Mouse (Mus musculus): ENCODE results near the gene Bcas3. TPM values are rescaled to one million over a fixed set of nuclear protein-coding genes. Genes with fewer than 3 reads are reported as not detected.

The Bcas3 gene
- polyA plus RNA-seq, 1 experiment from 2014 or later, result 29.7 TPM

DNA sequence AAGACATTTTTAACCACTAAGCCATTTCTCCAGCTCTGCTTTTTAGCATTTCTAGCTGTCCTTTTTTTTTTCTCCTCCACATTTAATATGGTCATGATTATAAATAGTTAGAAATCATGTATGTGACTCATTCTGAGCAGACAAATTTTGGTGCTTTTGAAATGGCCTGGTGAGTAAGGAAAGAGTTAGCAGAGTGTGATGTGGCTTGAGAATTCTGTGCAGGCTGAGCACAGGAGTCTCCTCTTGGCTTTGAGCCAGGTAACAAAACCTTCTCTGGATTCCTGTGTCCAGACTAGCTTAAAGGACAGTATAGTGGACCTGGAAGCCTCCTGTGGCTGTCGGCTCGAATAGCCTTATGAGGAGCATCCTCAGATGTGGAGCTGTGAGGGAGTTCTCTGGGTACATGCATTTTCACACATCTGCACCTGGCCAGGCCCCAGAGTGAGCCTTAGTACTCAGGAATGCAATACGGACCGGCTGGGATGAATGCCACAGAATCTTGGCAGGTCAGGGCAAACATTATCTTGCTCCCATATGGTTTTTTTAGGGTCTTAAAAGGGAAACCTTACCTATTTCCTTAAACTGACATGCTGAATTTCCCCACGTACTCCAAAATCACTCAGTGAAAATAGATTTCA is 256.5 kb downstream of the Bcas3 start:
- Histone ChIP-seq H3K36me3 (ENCODE audit: control insufficient read depth, insufficient read depth, low read length) (no peaks in the 10 kb centered on the region), H3K27me3 (replicated peaks; ENCODE audit: control insufficient read depth, insufficient read depth, low read length) (no peaks in the 10 kb centered on the region), H3K4me1 (ENCODE audit: control insufficient read depth, insufficient read depth, low read depth, low read length) (no peaks in the 10 kb centered on the region), H3K9me3 (ENCODE audit: control insufficient read depth, low read length) (no peaks in the 10 kb centered on the region), H3K9ac (ENCODE audit: low read depth, low read length) (no peak overlapping the region), H3K4me3 (ENCODE audit: low read length) (no peak overlapping the region), H3K4me2 (ENCODE audit: low read length) (no peak overlapping the region), H3K27ac (ENCODE audit: low read depth, low read length) (no peak overlapping the region)
- no peak for ATAC-seq
- WGBS, result 70% methylated on average over 5 of the region's 5 CpGs

DNA sequence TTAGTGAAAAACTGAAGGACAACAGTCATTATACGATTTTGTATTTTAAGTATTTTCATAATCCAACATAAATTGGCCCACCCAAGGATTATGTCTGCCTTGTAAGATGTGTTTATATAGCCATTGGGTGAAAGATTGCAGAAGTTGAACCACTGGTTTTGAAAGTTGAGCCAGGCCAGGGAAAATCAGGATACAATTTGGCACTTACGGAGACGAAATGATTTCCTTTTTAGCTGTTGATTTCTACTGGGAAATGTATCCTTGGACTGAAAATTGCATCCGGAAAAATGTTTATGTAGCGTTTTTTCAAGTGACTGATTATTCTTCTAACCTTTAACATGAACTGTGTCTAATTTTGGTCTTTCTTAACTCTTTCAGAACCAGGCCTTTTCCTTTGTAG is 260.1 kb downstream of the Bcas3 start:
- Histone ChIP-seq H3K27me3 (replicated peaks; ENCODE audit: control insufficient read depth, insufficient read depth, low read length) (no peaks in the 10 kb centered on the region), H3K9ac (ENCODE audit: low read depth, low read length) (no peak overlapping the region), H3K4me3 (ENCODE audit: low read length) (no peak overlapping the region), H3K27ac (ENCODE audit: low read depth, low read length) (no peak overlapping the region), H3K9me3 (ENCODE audit: control insufficient read depth, low read length) (no peaks in the 10 kb centered on the region), H3K36me3 (ENCODE audit: control insufficient read depth, insufficient read depth, low read length) (no peaks in the 10 kb centered on the region), H3K4me2 (ENCODE audit: low read length) (no peak overlapping the region), H3K4me1 (ENCODE audit: control insufficient read depth, insufficient read depth, low read depth, low read length) (no peaks in the 10 kb centered on the region)
- no peak for ATAC-seq
- 72% methylated on average over 5 of the region's 5 CpGs for WGBS

DNA sequence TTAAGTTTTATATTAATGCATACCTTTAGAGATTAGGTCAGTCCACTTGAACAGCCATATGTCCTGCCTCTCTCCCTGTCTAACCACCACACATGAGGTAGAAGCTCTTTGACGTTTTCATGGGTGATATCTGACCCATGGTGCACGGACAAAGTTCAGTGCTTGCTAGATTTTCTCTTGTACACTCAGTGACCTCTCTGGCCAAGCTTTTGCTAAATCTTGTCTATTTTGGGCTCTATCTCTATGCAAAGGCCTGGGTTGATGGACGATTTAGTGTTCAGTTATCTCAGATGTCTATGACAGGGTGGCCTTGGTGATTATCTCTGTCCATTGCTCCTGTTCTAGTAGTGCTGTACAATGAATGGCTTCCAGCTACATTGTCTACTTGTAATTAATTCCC is 260.6 kb downstream of the Bcas3 start:
- 79% methylated on average over 3 of the region's 3 CpGs for WGBS

DNA sequence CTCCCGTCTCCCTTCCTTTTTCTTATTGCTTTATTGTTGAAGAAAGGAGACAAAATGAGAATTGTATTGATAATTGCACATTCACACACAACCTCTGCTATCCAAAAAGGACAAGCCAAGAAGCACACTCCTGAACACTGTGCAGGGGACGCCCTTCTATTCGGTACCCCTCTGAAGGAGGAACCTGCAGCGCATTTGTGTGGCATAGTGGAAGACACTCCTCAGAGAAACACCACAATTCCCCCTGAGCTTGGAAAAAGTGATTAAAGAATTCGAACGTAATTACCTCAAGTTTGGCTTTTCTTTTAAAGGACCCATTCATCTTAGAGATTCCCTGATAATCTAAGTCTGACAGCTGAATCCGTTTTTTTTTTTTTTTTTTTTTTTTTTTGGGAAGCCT is 261.5 kb downstream of the Bcas3 start:
- no peaks in the 10 kb centered on the region for H3K27me3 ChIP-seq (replicated peaks; ENCODE audit: control insufficient read depth, insufficient read depth, low read length)
- H3K27ac ChIP-seq (ENCODE audit: low read depth, low read length), result no peak overlapping the region
- H3K4me3 ChIP-seq (ENCODE audit: low read length), result no peak overlapping the region
- no peak overlapping the region for H3K4me2 ChIP-seq (ENCODE audit: low read length)
- no peaks in the 10 kb centered on the region for H3K9me3 ChIP-seq (ENCODE audit: control insufficient read depth, low read length)
- no peak for ATAC-seq
- no peak overlapping the region for H3K9ac ChIP-seq (ENCODE audit: low read depth, low read length)
- 77% methylated on average over 7 of the region's 7 CpGs for WGBS
- no peaks in the 10 kb centered on the region for H3K36me3 ChIP-seq (ENCODE audit: control insufficient read depth, insufficient read depth, low read length)
- H3K4me1 ChIP-seq (ENCODE audit: control insufficient read depth, insufficient read depth, low read depth, low read length), result no peaks in the 10 kb centered on the region

More for the DNA sequence above, 260.6 kb downstream of the Bcas3 start:
- H3K36me3 ChIP-seq (ENCODE audit: control insufficient read depth, insufficient read depth, low read length), result no peaks in the 10 kb centered on the region
- no peaks in the 10 kb centered on the region for H3K4me1 ChIP-seq (ENCODE audit: control insufficient read depth, insufficient read depth, low read depth, low read length)
- H3K9me3 ChIP-seq (ENCODE audit: control insufficient read depth, low read length), result no peaks in the 10 kb centered on the region
- H3K4me2 ChIP-seq (ENCODE audit: low read length), result no peak overlapping the region
- no peak overlapping the region for H3K4me3 ChIP-seq (ENCODE audit: low read length)
- ATAC-seq, result no peak
- H3K9ac ChIP-seq (ENCODE audit: low read depth, low read length), result no peak overlapping the region
- no peak overlapping the region for H3K27ac ChIP-seq (ENCODE audit: low read depth, low read length)
- H3K27me3 ChIP-seq (replicated peaks; ENCODE audit: control insufficient read depth, insufficient read depth, low read length), result no peaks in the 10 kb centered on the region

DNA sequence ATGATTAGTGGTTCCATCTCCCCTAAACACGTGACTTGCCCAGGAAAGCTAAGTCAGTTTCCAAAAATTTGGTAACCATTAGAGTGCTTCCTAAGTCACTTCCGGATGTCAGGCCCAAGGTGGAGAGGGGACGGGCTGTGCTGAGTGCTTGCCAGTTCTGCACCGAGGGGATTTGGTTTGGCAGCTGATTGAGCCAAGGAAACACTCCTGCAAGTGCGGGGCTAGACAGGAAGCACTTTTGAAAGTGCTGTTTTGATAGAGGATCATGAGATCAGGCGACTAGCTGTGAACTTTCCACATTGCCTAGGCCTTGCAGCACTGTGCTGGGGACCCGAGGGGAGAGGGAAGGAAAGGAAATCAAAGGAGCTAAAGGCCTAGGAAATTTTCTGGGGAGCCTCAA is 262.5 kb downstream of the Bcas3 start:
- Histone ChIP-seq H3K27ac (ENCODE audit: low read depth, low read length) (no peak overlapping the region), H3K9ac (ENCODE audit: low read depth, low read length) (no peak overlapping the region), H3K9me3 (ENCODE audit: control insufficient read depth, low read length) (no peaks in the 10 kb centered on the region), H3K36me3 (ENCODE audit: control insufficient read depth, insufficient read depth, low read length) (no peaks in the 10 kb centered on the region), H3K4me3 (ENCODE audit: low read length) (no peak overlapping the region), H3K27me3 (replicated peaks; ENCODE audit: control insufficient read depth, insufficient read depth, low read length) (no peaks in the 10 kb centered on the region), H3K4me1 (ENCODE audit: control insufficient read depth, insufficient read depth, low read depth, low read length) (no peaks in the 10 kb centered on the region), H3K4me2 (ENCODE audit: low read length) (no peak overlapping the region)
- ATAC-seq, result no peak
- 66% methylated on average over 7 of the region's 7 CpGs for WGBS

DNA sequence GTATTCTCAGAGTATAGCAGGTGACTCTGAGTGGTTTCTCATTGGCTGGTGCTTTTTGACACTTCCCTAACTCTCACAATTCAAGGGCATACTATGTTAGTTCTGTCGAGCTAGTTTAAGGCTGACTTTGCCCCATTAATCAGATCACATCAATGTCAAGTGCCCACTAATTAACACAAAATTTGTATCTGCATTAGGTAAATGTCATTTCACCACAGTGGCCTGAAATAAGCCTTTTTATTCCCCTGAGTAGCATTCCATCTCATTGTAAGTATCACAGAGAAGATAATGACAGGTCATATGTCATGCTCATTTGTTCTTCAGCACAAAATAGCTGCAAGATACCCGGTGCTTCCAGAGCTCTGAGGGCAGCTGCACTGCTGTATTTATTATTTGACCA is 268.5 kb downstream of the Bcas3 start:
- no peak overlapping the region for H3K9ac ChIP-seq (ENCODE audit: low read depth, low read length)
- H3K27ac ChIP-seq (ENCODE audit: low read depth, low read length), result no peak overlapping the region
- 25% methylated on average over 2 of the region's 2 CpGs for WGBS
- H3K36me3 ChIP-seq (ENCODE audit: control insufficient read depth, insufficient read depth, low read length), result no peaks in the 10 kb centered on the region
- H3K4me3 ChIP-seq (ENCODE audit: low read length), result no peak overlapping the region
- ATAC-seq, result no peak
- no peaks in the 10 kb centered on the region for H3K9me3 ChIP-seq (ENCODE audit: control insufficient read depth, low read length)
- no peak overlapping the region for H3K4me2 ChIP-seq (ENCODE audit: low read length)
- no peaks in the 10 kb centered on the region for H3K27me3 ChIP-seq (replicated peaks; ENCODE audit: control insufficient read depth, insufficient read depth, low read length)
- peaks cover 3% of the 10 kb centered on the region; the same call in 1 of the 2 replicates for H3K4me1 ChIP-seq (ENCODE audit: control insufficient read depth, insufficient read depth, low read depth, low read length)

DNA sequence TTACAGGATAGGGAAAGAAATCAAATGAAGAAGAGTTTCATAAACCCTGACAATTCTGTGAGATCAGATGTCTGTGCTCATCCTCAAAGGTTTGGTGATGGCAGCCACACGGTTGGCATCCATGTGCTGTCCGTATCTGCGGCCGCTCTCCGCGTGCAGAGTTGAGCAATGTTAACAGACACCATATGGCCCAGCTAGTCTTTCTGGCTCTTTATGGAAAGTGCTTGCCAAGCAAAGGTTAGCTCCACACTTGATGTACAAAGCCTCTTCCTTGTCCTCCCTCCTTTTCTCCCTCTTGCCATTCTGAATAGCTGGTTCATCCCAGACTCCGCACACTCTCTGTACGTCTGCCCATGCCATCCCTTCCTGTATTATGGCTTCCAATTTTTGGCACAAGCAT is 269.0 kb downstream of the Bcas3 start:
- peaks cover 3% of the 10 kb centered on the region; the same call in 1 of the 2 replicates for H3K4me1 ChIP-seq (ENCODE audit: control insufficient read depth, insufficient read depth, low read depth, low read length)
- ATAC-seq, result no peak
- no peaks in the 10 kb centered on the region for H3K27me3 ChIP-seq (replicated peaks; ENCODE audit: control insufficient read depth, insufficient read depth, low read length)
- H3K9me3 ChIP-seq (ENCODE audit: control insufficient read depth, low read length), result no peaks in the 10 kb centered on the region
- H3K4me2 ChIP-seq (ENCODE audit: low read length), result no peak overlapping the region
- H3K4me3 ChIP-seq (ENCODE audit: low read length), result no peak overlapping the region
- no peaks in the 10 kb centered on the region for H3K36me3 ChIP-seq (ENCODE audit: control insufficient read depth, insufficient read depth, low read length)
- no peak overlapping the region for H3K27ac ChIP-seq (ENCODE audit: low read depth, low read length)
- 68% methylated on average over 8 of the region's 8 CpGs for WGBS
- no peak overlapping the region for H3K9ac ChIP-seq (ENCODE audit: low read depth, low read length)

DNA sequence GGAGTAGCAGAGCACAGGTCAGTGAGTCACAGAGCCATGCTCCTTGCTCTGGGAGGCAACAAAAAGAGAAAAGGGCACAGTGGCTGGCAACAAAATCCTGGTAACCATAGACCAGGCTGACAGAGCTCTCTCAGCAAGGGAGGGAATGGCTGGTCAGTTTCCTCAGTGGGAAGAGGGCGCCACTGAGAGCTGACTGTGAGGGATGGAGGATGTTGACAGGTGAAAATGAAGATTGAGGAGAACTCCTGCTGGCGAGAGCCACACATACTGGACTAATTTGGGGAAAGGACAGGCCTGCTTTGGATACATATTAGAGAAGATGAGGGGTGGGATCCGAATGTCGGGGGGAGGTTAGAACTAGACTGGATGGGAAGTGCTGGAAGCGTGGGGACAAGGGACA is 272.2 kb downstream of the Bcas3 start:
- no peak overlapping the region for H3K4me2 ChIP-seq (ENCODE audit: low read length)
- 69% methylated on average over 5 of the region's 5 CpGs for whole genome bisulfite sequencing
- H3K27ac ChIP-seq (ENCODE audit: low read depth, low read length), result no peak overlapping the region
- H3K27me3 ChIP-seq (replicated peaks; ENCODE audit: control insufficient read depth, insufficient read depth, low read length), result no peaks in the 10 kb centered on the region
- peaks cover 9% of the 10 kb centered on the region; the same call in 1 of the 2 replicates for H3K4me1 ChIP-seq (ENCODE audit: control insufficient read depth, insufficient read depth, low read depth, low read length)
- H3K9me3 ChIP-seq (ENCODE audit: control insufficient read depth, low read length), result no peaks in the 10 kb centered on the region
- H3K4me3 ChIP-seq (ENCODE audit: low read length), result no peak overlapping the region
- H3K9ac ChIP-seq (ENCODE audit: low read depth, low read length), result no peak overlapping the region
- no peak for ATAC-seq
- H3K36me3 ChIP-seq (ENCODE audit: control insufficient read depth, insufficient read depth, low read length), result no peaks in the 10 kb centered on the region

DNA sequence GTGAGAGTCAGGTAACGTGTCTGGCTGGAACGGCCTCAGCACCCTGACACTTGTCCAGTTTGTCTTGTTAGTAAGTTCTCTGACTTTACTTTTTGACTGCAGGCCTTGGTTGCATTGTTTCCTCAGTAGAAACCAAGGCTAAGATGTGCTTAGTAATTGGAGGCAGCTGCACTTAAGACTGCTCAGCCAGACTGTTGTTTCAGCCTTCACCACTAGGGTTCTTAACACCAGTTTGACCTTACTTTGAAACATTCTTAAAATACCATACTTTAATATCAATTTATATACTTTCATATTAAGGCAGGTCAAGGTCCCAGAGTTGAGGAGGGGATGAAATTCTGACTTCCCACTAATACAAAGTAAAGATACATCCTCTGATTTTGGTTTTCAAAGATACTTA is 273.9 kb downstream of the Bcas3 start:
- Histone ChIP-seq H3K4me1 (ENCODE audit: control insufficient read depth, insufficient read depth, low read depth, low read length) (peaks cover 9% of the 10 kb centered on the region; the same call in 1 of the 2 replicates), H3K9ac (ENCODE audit: low read depth, low read length) (no peak overlapping the region), H3K36me3 (ENCODE audit: control insufficient read depth, insufficient read depth, low read length) (no peaks in the 10 kb centered on the region), H3K27ac (ENCODE audit: low read depth, low read length) (no peak overlapping the region), H3K27me3 (replicated peaks; ENCODE audit: control insufficient read depth, insufficient read depth, low read length) (no peaks in the 10 kb centered on the region), H3K9me3 (ENCODE audit: control insufficient read depth, low read length) (no peaks in the 10 kb centered on the region), H3K4me3 (ENCODE audit: low read length) (no peak overlapping the region), H3K4me2 (ENCODE audit: low read length) (no peak overlapping the region)
- WGBS, result 92% methylated on average over 2 of the region's 2 CpGs
- no peak for ATAC-seq

DNA sequence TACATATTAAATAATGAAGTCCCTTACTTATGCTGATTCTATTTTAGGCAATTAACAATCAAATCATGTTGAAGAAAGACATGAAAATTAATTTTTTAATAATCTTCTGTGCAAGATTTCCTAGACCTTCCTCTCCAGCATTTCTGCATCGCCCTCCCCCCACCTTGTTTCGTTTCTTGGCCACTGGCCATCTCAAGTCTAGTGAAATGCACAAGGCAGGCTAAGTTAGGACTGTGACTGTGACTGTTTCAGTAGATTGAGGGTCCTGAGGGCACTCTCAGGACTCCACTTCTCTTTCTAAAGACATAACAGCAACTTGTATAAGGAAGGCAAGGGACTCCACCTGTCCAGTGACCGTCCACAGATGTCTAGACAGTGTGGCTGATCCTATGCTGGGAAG is 274.4 kb downstream of the Bcas3 start:
- no peak overlapping the region for H3K9ac ChIP-seq (ENCODE audit: low read depth, low read length)

More for the DNA sequence above, 274.4 kb downstream of the Bcas3 start:
- ATAC-seq, result no peak
- Histone ChIP-seq H3K9me3 (ENCODE audit: control insufficient read depth, low read length) (no peaks in the 10 kb centered on the region), H3K27ac (ENCODE audit: low read depth, low read length) (no peak overlapping the region), H3K36me3 (ENCODE audit: control insufficient read depth, insufficient read depth, low read length) (no peaks in the 10 kb centered on the region), H3K4me3 (ENCODE audit: low read length) (no peak overlapping the region), H3K4me2 (ENCODE audit: low read length) (no peak overlapping the region), H3K27me3 (replicated peaks; ENCODE audit: control insufficient read depth, insufficient read depth, low read length) (no peaks in the 10 kb centered on the region), H3K4me1 (ENCODE audit: control insufficient read depth, insufficient read depth, low read depth, low read length) (peaks cover 6% of the 10 kb centered on the region; the same call in 1 of the 2 replicates)
- WGBS, result 67% methylated on average over 3 of the region's 3 CpGs
